Mouse (Mus musculus) lung, embryonic 15.5 days (tissue): ENCODE data around the gene Rec8. TPM values are rescaled to one million over a fixed set of nuclear protein-coding genes. Genes with fewer than 3 reads are reported as not detected.
A peak's percentile ranks its signal among the peaks of the same experiment; 100 is the strongest.

Source experiments
- ATAC-seq: fragments of 200-750 bp; cut with Nextera tagmentation; 2 replicates; pipeline ENCODE4 v1.8.0; 2017; ENCODE audit warnings: moderate number of reproducible peaks, borderline replicate concordance; ENCODE audit not compliant: low FRiP score, low TSS enrichment; ENCODE audit errors: extremely low read depth
- H3K27ac ChIP-seq: fragments of 300-500 bp; sonication (generic); 2 replicates; pipeline ENCODE4 v1.5.1; 2015; ENCODE audit warnings: moderate library complexity, mild to moderate bottlenecking, inconsistent platforms
- H3K27me3 ChIP-seq: fragments of 300-500 bp; sonication (generic); 2 replicates; pipeline ENCODE4 v1.6.1; 2015; ENCODE audit warnings: inconsistent platforms
- H3K36me3 ChIP-seq: fragments of 300-500 bp; sonication (generic); 2 replicates; pipeline ENCODE4 v1.6.1; 2015; ENCODE audit warnings: inconsistent platforms
- H3K4me1 ChIP-seq: fragments of 300-500 bp; sonication (generic); 2 replicates; pipeline ENCODE4 v1.6.1; 2015; ENCODE audit warnings: inconsistent platforms
- H3K4me2 ChIP-seq: fragments of 300-500 bp; sonication (generic); 2 replicates; pipeline ENCODE4 v1.6.1; 2015; ENCODE audit warnings: inconsistent platforms, mild to moderate bottlenecking, moderate library complexity
- H3K4me3 ChIP-seq: fragments of 300-500 bp; sonication (generic); 2 replicates; pipeline ENCODE4 v1.5.1; 2015; ENCODE audit warnings: mild to moderate bottlenecking, inconsistent platforms
- H3K9ac ChIP-seq: fragments of 300-500 bp; sonication (generic); 2 replicates; pipeline ENCODE4 v1.6.1; 2015; ENCODE audit warnings: inconsistent platforms
- H3K9me3 ChIP-seq: fragments of 300-500 bp; sonication (generic); 2 replicates; pipeline ENCODE4 v1.6.1; 2016; ENCODE audit warnings: inconsistent platforms
- WGBS: fragments of 180-500 bp; shearing (Covaris S2); methylation state at CpG from one replicate; pipeline ENCODE4 v1.1.7; 2015; 5-methylcytosine and 5-hydroxymethylcytosine counted together
- polyA plus RNA-seq: library from polyadenylated mRNA; unstranded; fragments of >200 nt; fragmentation: Nextera tagmentation; extraction: Ambion mirVana; gene quantifications from 2 replicates; pipeline ENCODE4 v1.2.1, GENCODE M21; 2015

Gene Rec8
- polyA plus RNA-seq, 1 experiment from 2014 or later, result 22.9 TPM

DNA sequence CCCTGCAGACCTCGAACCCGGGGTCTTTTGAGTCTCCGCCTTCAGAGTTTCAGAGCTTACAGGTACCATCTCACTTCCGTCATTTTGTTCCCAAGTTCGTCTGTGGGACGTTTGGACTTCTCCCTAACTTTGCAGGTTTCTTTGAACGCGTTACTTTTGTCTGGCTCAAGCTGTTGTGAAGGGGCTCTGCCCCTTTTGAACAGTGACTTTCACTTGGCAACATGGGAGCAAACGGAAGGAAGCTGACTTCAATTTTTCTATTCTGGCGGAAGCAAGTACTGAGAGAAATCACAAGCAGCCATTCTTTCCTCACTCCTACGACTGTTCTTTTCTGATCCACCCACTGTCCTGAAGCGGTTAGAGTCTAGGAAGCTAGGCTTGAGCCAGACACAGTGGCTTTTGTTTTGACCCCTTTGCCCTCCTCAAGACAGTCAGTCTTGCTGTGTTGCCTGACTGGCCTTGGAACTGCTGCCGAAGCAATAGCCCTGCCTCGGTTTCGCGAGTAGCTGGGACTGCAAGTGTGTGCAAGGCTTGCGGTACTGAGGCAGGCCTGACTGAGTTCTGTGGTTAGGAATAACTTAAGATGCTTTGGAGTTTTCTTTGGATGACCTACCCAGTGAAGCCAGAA lies 26.5 kb downstream of the Rec8 start:
- H3K4me1 ChIP-seq, result peaks cover 18% of the 10 kb centered on the region
- H3K27me3 ChIP-seq, result no peaks in the 10 kb centered on the region
- H3K27ac ChIP-seq, result peak overlapping the region; percentile 96
- H3K36me3 ChIP-seq, result peaks cover 23% of the 10 kb centered on the region
- H3K9me3 ChIP-seq, result no peaks in the 10 kb centered on the region
- H3K4me2 ChIP-seq, result peak overlapping the region; percentile 78
- peak overlapping the region; percentile 91 for H3K4me3 ChIP-seq
- 13% methylated on average over 17 of the region's 17 CpGs for WGBS
- peak overlapping the region; percentile 97 for H3K9ac ChIP-seq
- ATAC-seq, result no peak

DNA sequence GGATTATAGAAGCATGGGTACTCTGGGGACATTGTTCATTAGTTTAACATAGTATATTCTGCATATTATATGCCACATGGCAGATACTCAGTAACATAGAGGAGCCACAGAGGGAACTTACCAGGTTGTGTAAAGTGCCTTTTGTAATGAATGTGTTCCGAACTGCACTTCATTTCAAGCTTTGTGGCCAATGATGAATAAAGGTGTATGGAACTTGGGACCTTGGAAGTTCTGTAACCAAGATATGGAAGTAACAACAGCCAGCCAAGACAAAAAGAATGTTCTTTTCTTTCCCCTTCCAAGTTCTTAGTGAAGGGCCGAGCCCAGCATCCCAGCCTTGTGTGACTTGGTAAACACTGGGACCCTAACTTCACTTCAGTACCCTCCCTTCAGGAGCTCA lies 32.0 kb downstream of the Rec8 start, which contains the start of gene Tssk4:
Gene Tssk4 (plus strand): TSS at position 301 of the 400 bp plus-strand sequence.
- 92% methylated on average over 2 of the region's 2 CpGs for WGBS
- ATAC-seq, result no peak
- Histone ChIP-seq H3K4me2 (no peak within 1 kb of the TSS), H3K27ac (no peak within 1 kb of the TSS), H3K4me3 (no peak within 1 kb of the TSS), H3K36me3 (peaks cover 9% of the 10 kb centered on the region), H3K9me3 (no peaks in the 10 kb centered on the region), H3K27me3 (no peaks in the 10 kb centered on the region), H3K9ac (no peak within 1 kb of the TSS), H3K4me1 (peaks cover 5% of the 10 kb centered on the region)

DNA sequence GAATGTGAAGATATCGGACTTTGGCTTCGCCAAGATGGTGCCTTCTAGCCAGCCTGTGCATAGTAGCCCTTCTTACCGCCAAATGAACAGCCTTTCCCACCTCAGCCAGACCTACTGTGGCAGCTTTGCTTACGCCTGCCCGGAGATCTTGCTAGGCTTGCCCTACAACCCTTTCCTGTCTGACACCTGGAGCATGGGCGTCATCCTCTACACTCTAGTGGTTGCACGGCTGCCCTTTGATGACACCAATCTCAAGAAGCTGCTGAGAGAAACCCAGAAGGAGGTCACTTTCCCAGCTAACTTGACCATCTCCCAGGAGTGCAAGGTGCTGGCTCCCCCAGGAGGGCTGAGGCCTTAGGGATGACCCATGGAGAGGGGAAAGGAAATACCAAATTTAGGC lies 33.7 kb downstream of the Rec8 start:
- Histone ChIP-seq H3K4me2 (no peak overlapping the region), H3K27me3 (no peaks in the 10 kb centered on the region), H3K36me3 (peaks cover 6% of the 10 kb centered on the region), H3K4me3 (no peak overlapping the region), H3K9me3 (no peaks in the 10 kb centered on the region), H3K27ac (no peak overlapping the region), H3K9ac (no peak overlapping the region), H3K4me1 (no peaks in the 10 kb centered on the region)
- ATAC-seq, result no peak
- 74% methylated on average over 7 of the region's 7 CpGs for WGBS

DNA sequence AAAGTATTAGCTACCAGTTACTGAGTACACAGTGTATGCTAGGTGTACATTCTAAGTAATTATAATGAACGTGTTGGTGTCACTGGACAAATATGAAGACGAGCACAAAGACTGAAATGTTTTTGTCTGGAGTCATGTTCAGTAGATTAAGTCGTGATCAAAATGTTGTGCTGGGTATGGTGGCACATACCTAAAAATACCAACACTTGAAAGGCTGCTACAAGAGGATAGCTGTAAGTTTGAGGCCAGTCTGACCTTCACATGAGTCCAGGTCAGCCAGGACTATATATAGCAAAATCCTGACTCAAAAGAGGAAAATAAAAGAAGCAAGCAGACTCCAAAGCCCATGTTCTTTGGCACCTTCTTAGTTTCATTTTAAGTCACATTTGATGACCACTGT lies 39.1 kb downstream of the Rec8 start:
- H3K9me3 ChIP-seq, result no peaks in the 10 kb centered on the region
- H3K27ac ChIP-seq, result no peak overlapping the region
- H3K4me1 ChIP-seq, result peaks cover 15% of the 10 kb centered on the region; the same call in 1 of the 2 replicates
- H3K4me2 ChIP-seq, result no peak overlapping the region
- peaks cover 16% of the 10 kb centered on the region for H3K36me3 ChIP-seq
- H3K9ac ChIP-seq, result no peak overlapping the region
- ATAC-seq, result no peak
- H3K4me3 ChIP-seq, result no peak overlapping the region
- 83% methylated on average over 3 of the region's 3 CpGs for WGBS
- no peaks in the 10 kb centered on the region for H3K27me3 ChIP-seq

DNA sequence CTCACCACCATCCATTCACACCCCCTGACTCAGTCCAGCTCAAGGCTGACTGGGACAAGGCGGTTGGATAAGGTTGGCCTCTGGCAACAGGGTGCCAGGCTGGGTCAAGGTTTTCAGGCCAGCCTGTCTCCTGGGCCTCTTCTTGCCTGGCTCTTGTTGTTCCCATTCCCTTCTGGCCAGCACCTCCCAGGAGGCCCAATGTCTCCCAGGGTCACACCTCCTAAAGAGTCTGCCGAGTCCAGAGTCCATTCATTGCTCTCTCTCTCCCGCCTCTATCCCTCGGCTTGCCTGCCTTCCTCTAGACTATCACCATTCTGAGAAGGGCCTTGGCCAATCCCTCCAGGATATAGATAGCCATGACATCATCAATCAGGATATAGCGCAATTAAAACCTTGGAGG lies 40.2 kb downstream of the Rec8 start:
- Histone ChIP-seq H3K36me3 (peaks cover 22% of the 10 kb centered on the region), H3K9ac (no peak overlapping the region), H3K27ac (no peak overlapping the region), H3K27me3 (no peaks in the 10 kb centered on the region), H3K4me1 (peaks cover 15% of the 10 kb centered on the region; the same call in 1 of the 2 replicates), H3K9me3 (no peaks in the 10 kb centered on the region), H3K4me2 (no peak overlapping the region), H3K4me3 (no peak overlapping the region)
- ATAC-seq, result no peak
- WGBS, result 84% methylated on average over 5 of the region's 5 CpGs

GRCm38 (mm10) chr14:55659960-55660573 lies 42.2 kb downstream of the Rec8 start, which contains the start of gene Mdp1:
TSS of gene Mdp1 (minus strand) at chr14:55660508.
- H3K4me2 ChIP-seq, result peak within 1 kb of the TSS; percentile 58
- under 1% methylated on average over 39 of the region's 39 CpGs for WGBS
- H3K4me3 ChIP-seq, result peak within 1 kb of the TSS; percentile 65
- H3K4me1 ChIP-seq, result peaks cover 15% of the 10 kb centered on the region; the same call in 1 of the 2 replicates
- H3K27ac ChIP-seq, result peak within 1 kb of the TSS; percentile 60
- ATAC-seq, result peak; percentile 94
- peaks cover 32% of the 10 kb centered on the region for H3K36me3 ChIP-seq
- H3K9ac ChIP-seq, result peak within 1 kb of the TSS; percentile 63
- no peaks in the 10 kb centered on the region for H3K27me3 ChIP-seq
- no peaks in the 10 kb centered on the region for H3K9me3 ChIP-seq

GRCm38 (mm10) chr14:55660636-55661035 lies 42.8 kb downstream of the Rec8 start:
- H3K27ac ChIP-seq, result no peak overlapping the region
- peak overlapping the region; percentile 58; the same call in 1 of the 2 replicates for H3K4me2 ChIP-seq
- peak overlapping the region; percentile 65 for H3K4me3 ChIP-seq
- ATAC-seq, result no peak
- no peaks in the 10 kb centered on the region for H3K9me3 ChIP-seq
- 38% methylated on average over 2 of the region's 2 CpGs for WGBS
- peak overlapping the region; percentile 63; the same call in 1 of the 2 replicates for H3K9ac ChIP-seq
- no peaks in the 10 kb centered on the region for H3K27me3 ChIP-seq
- H3K4me1 ChIP-seq, result peaks cover 15% of the 10 kb centered on the region; the same call in 1 of the 2 replicates
- H3K36me3 ChIP-seq, result peaks cover 32% of the 10 kb centered on the region

- Histone ChIP-seq H3K36me3 (peaks cover 25% of the 10 kb centered on the region), H3K9ac (peak overlapping the region; percentile 89), H3K4me1 (peaks cover 18% of the 10 kb centered on the region), H3K27ac (peak overlapping the region; percentile 83), H3K4me2 (peak overlapping the region; percentile 81), H3K9me3 (no peaks in the 10 kb centered on the region), H3K4me3 (peak overlapping the region; percentile 85), H3K27me3 (no peaks in the 10 kb centered on the region)
- ATAC-seq, result peak; percentile 71
- WGBS, result 1% methylated on average over 12 of the region's 12 CpGs
These were observed 53.6 kb downstream of the Rec8 start for GRCm38 (mm10) chr14:55671486-55671832.

DNA sequence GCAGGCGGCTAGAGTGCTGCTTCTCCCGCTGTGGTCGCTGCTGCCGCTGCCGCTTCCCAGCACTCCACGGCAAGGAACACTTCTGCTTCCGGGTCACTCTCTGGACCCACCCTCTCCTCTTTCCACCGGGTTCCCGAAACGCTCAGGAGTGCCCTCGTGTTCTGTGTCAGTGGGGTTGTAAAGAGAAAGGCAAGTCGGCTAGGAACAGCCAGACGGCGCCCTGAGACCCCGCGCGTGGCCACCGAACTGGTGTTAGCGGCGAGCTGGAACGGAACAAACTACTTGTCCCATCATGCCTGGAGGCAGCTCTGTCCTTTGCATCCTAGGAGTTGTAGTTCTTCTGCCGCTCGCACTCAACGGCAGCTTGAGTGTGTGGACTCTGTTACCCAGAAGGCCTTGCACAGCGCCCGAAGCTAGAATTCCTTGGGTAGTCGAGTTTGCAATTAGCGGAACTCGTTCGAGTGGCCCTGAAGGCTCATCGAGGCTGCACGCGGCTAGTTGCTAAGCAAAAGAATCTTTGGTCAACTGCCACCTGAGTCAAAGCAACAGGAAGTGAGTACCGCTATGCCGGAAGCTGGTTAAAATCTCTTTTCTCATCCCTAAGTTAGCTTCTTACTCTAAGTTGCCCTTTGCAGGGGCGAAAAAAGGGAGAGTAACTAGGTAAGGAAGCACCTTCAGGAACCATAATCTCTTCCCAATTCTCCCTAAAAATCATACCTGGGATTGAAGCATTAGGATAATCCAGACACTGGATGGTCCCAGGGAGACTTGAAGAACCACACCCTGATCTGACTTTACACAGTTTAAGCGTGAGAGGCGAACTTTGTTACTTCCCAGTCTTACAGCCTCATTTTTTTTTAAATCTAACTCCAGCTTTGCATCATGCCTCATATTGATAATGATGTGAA lies 54.2 kb downstream of the Rec8 start, which contains the start of the genes Gmpr2 and Nedd8:
Gene Gmpr2 (plus strand): TSS at position 109 of the 908 bp plus-strand sequence.
Gene Nedd8 (minus strand): TSS at position 292 of the 908 bp plus-strand sequence.
- Histone ChIP-seq H3K9me3 (no peaks in the 10 kb centered on the region), H3K36me3 (peaks cover 31% of the 10 kb centered on the region), H3K4me2 (peak within 1 kb of the TSS; percentile 81), H3K27me3 (no peaks in the 10 kb centered on the region), H3K4me1 (peaks cover 18% of the 10 kb centered on the region), H3K4me3 (peak within 1 kb of the TSS; percentile 85), H3K9ac (peak within 1 kb of the TSS; percentile 89), H3K27ac (peak within 1 kb of the TSS; percentile 83)
- ATAC-seq, result peak; percentile 99
- WGBS, result 1% methylated on average over 38 of the region's 38 CpGs

DNA sequence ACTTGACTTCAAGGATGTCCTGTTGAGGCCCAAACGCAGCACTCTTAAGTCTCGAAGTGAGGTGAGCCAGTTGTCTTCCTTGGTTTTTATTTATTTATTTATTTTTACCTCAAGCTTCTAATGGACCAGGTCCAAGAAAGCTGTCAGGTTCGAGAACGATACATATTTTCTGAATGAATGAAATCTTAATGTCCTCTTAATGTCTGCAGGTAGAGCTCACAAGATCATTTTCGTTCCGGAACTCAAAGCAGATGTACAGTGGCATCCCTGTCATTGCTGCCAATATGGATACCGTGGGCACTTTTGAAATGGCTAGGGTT lies 54.9 kb downstream of the Rec8 start:
- H3K36me3 ChIP-seq, result peaks cover 37% of the 10 kb centered on the region
- ATAC-seq, result no peak
- WGBS, result 68% methylated on average over 7 of the region's 7 CpGs
- H3K9ac ChIP-seq, result peak overlapping the region; percentile 38
- H3K9me3 ChIP-seq, result no peaks in the 10 kb centered on the region
- H3K4me3 ChIP-seq, result peak overlapping the region; percentile 85
- H3K27ac ChIP-seq, result no peak overlapping the region
- peak overlapping the region; percentile 81 for H3K4me2 ChIP-seq
- H3K4me1 ChIP-seq, result peaks cover 18% of the 10 kb centered on the region
- no peaks in the 10 kb centered on the region for H3K27me3 ChIP-seq
